Mouse (Mus musculus): ENCODE results near the gene Adam19.

GRCm38 (mm10) chr11:46146619-46147018, 90.8 kb downstream of the Adam19 start:
- TF ChIP-seq CTCF (IDR thresholded peaks at IDR 0.05; ENCODE audit: borderline replicate concordance, control insufficient read depth, extremely low read depth, insufficient read depth, low read length, poor library complexity), result no peak
- no peak for TF ChIP-seq POLR2A (IDR thresholded peaks at IDR 0.05; ENCODE audit: control insufficient read depth, extremely low read depth, insufficient read depth, low read length, poor library complexity)
